Mouse (Mus musculus) forebrain, embryonic 16.5 days (tissue): ENCODE measurements around the gene Fbxl14. TPM values are rescaled to one million over a fixed set of nuclear protein-coding genes. Genes with fewer than 3 reads are reported as not detected.
A peak's percentile ranks its signal among the peaks of the same experiment; 100 is the strongest.

Experiments used
- ATAC-seq: fragments of 200-750 bp; cut with Nextera tagmentation; 2 replicates; pipeline ENCODE4 v1.8.0; 2017; ENCODE audit warnings: mild to moderate bottlenecking, moderate library complexity
- H3K27ac ChIP-seq: fragments of 300-500 bp; sonication (generic); 2 replicates; pipeline ENCODE4 v1.5.1; 2014; ENCODE audit warnings: low read length, control low read depth
- H3K27me3 ChIP-seq: fragments of 300-500 bp; sonication (generic); replicated peaks from 2 replicates; pipeline ENCODE4 v1.6.1; 2014; ENCODE audit warnings: low read length; ENCODE audit not compliant: control insufficient read depth, insufficient read depth
- H3K36me3 ChIP-seq: fragments of 300-500 bp; sonication (generic); 2 replicates; pipeline ENCODE4 v1.6.1; 2014; ENCODE audit not compliant: control insufficient read depth, insufficient read depth
- H3K4me1 ChIP-seq: fragments of 300-500 bp; sonication (generic); replicated peaks from 2 replicates; pipeline ENCODE4 v1.6.1; 2014; ENCODE audit warnings: low read length; ENCODE audit not compliant: control insufficient read depth, insufficient read depth
- H3K4me2 ChIP-seq: fragments of 300-500 bp; sonication (generic); 2 replicates; pipeline ENCODE4 v1.6.1; 2014; ENCODE audit warnings: mild to moderate bottlenecking, low read length, control low read depth
- H3K4me3 ChIP-seq: fragments of 300-500 bp; sonication (generic); replicated peaks from 2 replicates; pipeline ENCODE4 v1.5.1; 2014; ENCODE audit warnings: mild to moderate bottlenecking, low read length, control low read depth
- H3K9ac ChIP-seq: fragments of 300-500 bp; sonication (generic); replicated peaks from 2 replicates; pipeline ENCODE4 v1.6.1; 2014; ENCODE audit warnings: low read depth, low read length, control low read depth
- H3K9me3 ChIP-seq: fragments of 300-500 bp; sonication (generic); 2 replicates; pipeline ENCODE4 v1.6.1; 2016; ENCODE audit warnings: low read length; ENCODE audit not compliant: control insufficient read depth
- WGBS: fragments of 180-500 bp; shearing (Covaris S2); extraction: QIAGEN DNeasy Blood & Tissue Kit; methylation state at CpG from one replicate; pipeline ENCODE4 v1.1.7; 2014; 5-methylcytosine and 5-hydroxymethylcytosine counted together
- polyA plus RNA-seq: library from polyadenylated mRNA; unstranded; fragments of >200 nt; fragmentation: Nextera tagmentation; extraction: Ambion mirVana; gene quantifications from 2 replicates; pipeline ENCODE4 v1.2.1, GENCODE M21; 2015

The Fbxl14 gene
- polyA plus RNA-seq, 1 experiment from 2014 or later: 3.1 TPM

DNA sequence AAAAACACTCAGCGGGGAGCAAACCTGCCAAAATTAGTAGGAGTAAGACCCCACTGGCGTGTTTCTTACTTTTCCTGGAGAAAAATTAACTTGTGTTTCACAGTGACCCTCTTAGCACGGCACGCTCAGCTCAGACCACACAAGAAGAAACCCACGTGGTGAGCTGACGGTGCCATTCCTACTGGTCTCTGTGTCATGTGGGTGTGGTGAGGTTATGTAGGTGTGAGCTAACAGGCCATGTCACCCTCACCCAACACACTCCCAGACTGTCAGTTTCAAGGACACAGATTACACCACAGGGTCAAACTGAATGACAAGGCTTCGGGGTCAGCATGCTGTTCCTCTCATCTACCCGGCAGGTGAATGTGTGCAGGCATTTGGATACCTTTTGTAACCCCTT, 25.3 kb downstream of the Fbxl14 start:
- no peak for ATAC-seq
- H3K9me3 ChIP-seq: no peaks in the 10 kb centered on the region
- 83% methylated on average over 8 of the region's 8 CpGs for WGBS
- H3K4me2 ChIP-seq: no peak overlapping the region
- H3K4me3 ChIP-seq: no peak overlapping the region
- no peaks in the 10 kb centered on the region for H3K27me3 ChIP-seq
- no peaks in the 10 kb centered on the region for H3K36me3 ChIP-seq
- H3K9ac ChIP-seq: no peak overlapping the region
- no peaks in the 10 kb centered on the region; the same call in 1 of the 2 replicates for H3K4me1 ChIP-seq
- H3K27ac ChIP-seq: no peak overlapping the region

DNA sequence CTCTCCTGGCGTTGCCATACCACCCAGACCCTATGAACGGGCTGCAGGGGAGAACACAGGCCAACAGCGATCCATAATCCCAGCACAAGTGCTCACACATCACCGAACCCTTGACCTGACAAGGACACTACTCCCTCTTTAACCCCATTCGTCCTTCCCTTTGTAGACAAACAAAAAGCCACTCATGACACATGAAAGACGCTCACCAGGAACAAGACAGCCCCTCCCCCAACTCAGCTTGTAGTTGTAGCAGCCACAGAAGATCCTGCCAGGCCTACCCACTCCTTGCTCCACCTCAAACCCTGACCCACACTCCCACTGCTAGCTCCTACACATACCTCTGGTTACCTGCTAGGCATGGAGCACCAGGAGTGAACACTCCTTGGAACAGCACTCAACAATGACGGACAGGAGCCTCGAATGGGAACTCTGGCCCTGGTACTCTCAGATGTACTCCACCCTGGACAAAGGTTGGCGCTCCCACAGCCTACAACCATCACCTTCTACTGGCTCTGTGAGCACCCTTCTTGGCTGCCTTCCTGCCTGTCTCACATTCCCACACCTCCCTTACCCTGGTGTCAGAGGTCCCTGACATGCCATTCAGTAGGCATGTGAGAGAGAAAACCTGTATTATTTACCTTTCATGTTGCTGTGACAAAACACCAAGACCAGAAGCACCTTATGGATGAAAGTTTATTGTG, 26.2 kb downstream of the Fbxl14 start:
- Histone ChIP-seq H3K36me3 (no peaks in the 10 kb centered on the region), H3K4me2 (no peak overlapping the region), H3K9ac (no peak overlapping the region), H3K4me1 (no peaks in the 10 kb centered on the region; the same call in 1 of the 2 replicates), H3K27me3 (no peaks in the 10 kb centered on the region), H3K4me3 (no peak overlapping the region), H3K9me3 (no peaks in the 10 kb centered on the region), H3K27ac (no peak overlapping the region)
- ATAC-seq: no peak
- 61% methylated on average over 9 of the region's 9 CpGs for whole genome bisulfite sequencing

DNA sequence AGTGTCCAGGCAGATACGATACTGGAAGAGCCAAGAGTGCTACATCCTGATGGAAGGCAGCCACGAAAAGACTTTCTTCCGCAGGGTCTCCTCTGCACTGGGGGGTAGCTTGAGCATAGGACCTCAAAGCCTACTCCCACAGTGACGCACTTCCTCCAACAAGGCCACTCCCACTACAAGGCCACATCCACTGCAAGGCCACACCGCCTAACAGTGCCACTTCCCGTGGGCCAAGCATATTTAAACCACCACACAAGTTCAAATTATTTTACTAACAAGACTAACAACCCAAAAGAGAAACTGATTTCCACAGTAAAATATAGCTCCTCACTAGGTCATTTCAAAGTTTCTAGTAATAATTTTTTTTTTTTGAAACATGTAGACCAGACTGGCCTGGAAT, 28.8 kb downstream of the Fbxl14 start:
- Histone ChIP-seq H3K4me3 (no peak overlapping the region), H3K27me3 (no peaks in the 10 kb centered on the region), H3K4me2 (no peak overlapping the region), H3K4me1 (0 out of 2 replicates have a peak, but pooled peaks cover 2% of the 10 kb centered on the region), H3K27ac (no peak overlapping the region), H3K36me3 (no peaks in the 10 kb centered on the region), H3K9me3 (no peaks in the 10 kb centered on the region), H3K9ac (no peak overlapping the region)
- ATAC-seq: no peak
- 96% methylated on average over 6 of the region's 6 CpGs for WGBS

DNA sequence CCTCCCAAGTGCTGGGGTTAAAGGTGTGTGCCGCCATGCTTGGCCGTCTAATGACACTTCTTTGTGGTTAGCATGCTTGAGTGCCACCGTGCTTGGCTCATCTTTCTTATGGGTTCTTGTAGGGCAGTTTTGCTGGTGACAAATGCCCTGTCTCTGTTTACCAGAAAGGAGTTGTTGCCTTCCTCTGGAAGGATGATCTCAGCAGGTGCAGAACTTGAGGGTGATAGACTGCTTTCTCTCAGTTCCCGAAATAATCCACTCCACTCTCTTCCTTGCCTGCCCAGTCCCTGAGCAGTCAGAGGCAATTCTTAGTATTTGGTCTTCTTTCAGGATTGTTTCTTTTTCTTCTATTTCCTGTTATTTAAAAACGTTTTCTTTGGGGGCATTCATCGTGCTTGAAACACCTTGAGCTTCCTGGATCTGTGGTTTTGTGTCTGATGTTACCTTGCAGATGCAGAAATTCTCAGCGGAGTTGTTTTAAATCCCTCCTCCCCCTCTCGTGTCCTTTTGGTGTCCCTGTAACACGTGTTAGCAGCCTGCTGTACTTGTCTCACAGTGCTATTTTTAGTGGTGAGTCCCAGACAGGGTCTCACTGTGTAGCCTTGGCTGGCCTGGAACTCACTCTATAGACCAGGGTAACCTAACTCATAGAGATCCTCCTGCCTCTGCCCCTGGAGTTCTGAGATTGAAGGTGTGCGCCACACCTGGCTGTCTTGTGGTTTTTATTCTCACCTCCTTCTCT, 29.3 kb downstream of the Fbxl14 start:
- no peak for ATAC-seq
- no peaks in the 10 kb centered on the region for H3K27me3 ChIP-seq
- H3K27ac ChIP-seq: no peak overlapping the region
- H3K4me1 ChIP-seq: 0 out of 2 replicates have a peak, but pooled peaks cover 6% of the 10 kb centered on the region
- H3K9ac ChIP-seq: no peak overlapping the region
- no peak overlapping the region for H3K4me3 ChIP-seq
- WGBS: 86% methylated on average over 10 of the region's 10 CpGs
- no peaks in the 10 kb centered on the region for H3K9me3 ChIP-seq
- no peak overlapping the region for H3K4me2 ChIP-seq
- H3K36me3 ChIP-seq: no peaks in the 10 kb centered on the region

DNA sequence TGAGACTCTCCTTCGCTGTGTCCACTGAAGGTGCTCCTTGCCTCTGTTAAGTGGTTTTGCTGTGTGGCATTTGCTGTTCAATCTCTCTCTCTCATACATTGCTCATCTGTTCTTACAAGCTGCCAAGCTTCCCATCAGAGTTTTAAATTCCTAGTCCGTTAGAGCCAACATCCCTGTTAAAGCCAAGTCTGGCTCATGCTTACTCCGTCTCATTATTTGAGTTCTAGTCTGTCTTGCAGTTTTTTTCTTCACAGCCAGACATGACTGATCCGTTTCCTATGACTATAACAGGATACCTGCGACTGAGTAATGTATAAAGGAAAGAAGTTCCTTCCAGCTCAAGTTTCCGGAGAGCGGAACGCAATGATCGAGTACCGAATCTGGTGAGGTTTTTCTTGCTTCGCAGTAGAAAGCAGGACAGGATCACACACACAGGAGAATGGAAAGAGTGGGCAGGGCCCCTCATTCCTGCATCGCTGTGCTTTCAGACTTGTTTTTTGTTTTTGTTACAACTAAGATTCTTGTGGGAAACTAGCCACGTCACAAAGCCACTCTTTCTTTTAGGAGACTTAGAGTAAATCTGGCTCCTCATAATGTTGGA, 30.1 kb downstream of the Fbxl14 start:
- Histone ChIP-seq H3K9ac (no peak overlapping the region), H3K27ac (no peak overlapping the region), H3K36me3 (no peaks in the 10 kb centered on the region), H3K4me2 (no peak overlapping the region), H3K9me3 (no peaks in the 10 kb centered on the region), H3K27me3 (no peaks in the 10 kb centered on the region), H3K4me1 (peaks cover 11% of the 10 kb centered on the region; the same call in 1 of the 2 replicates), H3K4me3 (no peak overlapping the region)
- no peak for ATAC-seq
- WGBS: 80% methylated on average over 13 of the region's 13 CpGs

DNA sequence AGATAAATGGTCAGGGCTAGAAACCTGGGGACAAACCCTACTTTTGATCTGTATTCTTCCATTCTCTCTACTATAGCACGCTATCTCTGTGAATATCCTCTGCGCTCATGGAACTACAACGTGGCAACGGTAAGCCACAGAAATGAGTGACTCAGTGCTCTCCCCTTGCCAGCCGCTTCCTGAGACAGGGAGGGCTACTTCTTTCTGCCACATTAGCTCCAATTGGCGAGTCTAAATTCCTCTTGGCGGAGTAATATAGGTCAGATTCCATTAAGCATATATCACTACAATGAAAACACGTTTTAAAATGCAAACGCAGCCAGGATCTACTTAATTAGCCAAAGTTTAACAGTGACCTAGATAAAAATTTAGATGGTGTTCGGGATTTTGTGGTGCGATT, 33.2 kb downstream of the Fbxl14 start:
- Histone ChIP-seq H3K27ac (no peak overlapping the region), H3K27me3 (no peaks in the 10 kb centered on the region), H3K4me1 (peaks cover 14% of the 10 kb centered on the region; the same call in 1 of the 2 replicates), H3K9ac (no peak overlapping the region), H3K36me3 (no peaks in the 10 kb centered on the region), H3K9me3 (no peaks in the 10 kb centered on the region), H3K4me3 (no peak overlapping the region), H3K4me2 (no peak overlapping the region)
- no peak for ATAC-seq
- WGBS: 70% methylated on average over 11 of the region's 11 CpGs

DNA sequence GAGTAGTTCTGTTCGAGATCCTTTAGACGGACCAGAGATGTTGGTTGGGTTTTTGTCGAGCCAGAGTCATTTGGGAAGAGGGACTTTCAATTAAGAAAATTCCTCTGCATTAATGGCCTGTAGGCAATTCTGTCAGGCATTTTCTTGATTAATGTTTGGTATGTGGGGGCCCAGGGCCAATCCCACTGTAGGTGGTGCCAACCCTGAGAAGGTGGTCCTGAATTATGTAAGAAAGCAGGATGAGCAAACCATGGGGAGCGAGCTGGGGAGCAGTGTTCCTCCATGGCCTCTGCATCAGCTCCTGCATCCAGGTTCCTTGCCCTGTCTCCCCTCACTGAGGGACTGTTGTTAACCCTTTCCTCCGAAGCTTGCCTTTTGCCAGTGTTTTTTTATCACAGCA, 34.0 kb downstream of the Fbxl14 start:
- Histone ChIP-seq H3K27me3 (no peaks in the 10 kb centered on the region), H3K9me3 (no peaks in the 10 kb centered on the region), H3K36me3 (no peaks in the 10 kb centered on the region), H3K4me1 (peaks cover 14% of the 10 kb centered on the region; the same call in 1 of the 2 replicates), H3K4me2 (no peak overlapping the region), H3K9ac (no peak overlapping the region), H3K4me3 (no peak overlapping the region), H3K27ac (no peak overlapping the region)
- no peak for ATAC-seq
- 63% methylated on average over 5 of the region's 5 CpGs for WGBS

DNA sequence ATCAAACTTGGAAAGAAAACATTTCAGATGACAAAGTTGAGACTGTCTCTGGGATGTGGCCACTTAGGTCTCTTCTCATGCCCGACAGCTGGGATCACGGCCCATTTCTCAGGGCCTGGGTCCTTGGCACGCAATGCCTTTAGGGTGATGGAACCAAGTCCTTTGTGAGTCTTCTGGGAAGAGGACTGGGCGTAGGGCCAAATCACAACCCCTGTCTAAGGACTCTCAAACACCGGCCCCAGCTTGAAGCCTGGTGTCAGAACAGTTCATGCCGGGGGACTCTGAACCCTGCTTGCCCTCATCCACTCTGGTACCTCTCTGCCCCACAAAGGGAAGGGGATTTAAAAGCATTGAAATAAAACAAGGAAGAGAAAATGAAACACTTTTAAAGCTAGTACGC, 34.6 kb downstream of the Fbxl14 start:
- Histone ChIP-seq H3K27me3 (no peaks in the 10 kb centered on the region), H3K4me2 (no peak overlapping the region), H3K9ac (no peak overlapping the region), H3K4me1 (peaks cover 14% of the 10 kb centered on the region; the same call in 1 of the 2 replicates), H3K27ac (no peak overlapping the region), H3K4me3 (no peak overlapping the region), H3K36me3 (no peaks in the 10 kb centered on the region), H3K9me3 (no peaks in the 10 kb centered on the region)
- 32% methylated on average over 7 of the region's 7 CpGs for WGBS
- peak; percentile 40; the same call in 1 of the 2 replicates for ATAC-seq

DNA sequence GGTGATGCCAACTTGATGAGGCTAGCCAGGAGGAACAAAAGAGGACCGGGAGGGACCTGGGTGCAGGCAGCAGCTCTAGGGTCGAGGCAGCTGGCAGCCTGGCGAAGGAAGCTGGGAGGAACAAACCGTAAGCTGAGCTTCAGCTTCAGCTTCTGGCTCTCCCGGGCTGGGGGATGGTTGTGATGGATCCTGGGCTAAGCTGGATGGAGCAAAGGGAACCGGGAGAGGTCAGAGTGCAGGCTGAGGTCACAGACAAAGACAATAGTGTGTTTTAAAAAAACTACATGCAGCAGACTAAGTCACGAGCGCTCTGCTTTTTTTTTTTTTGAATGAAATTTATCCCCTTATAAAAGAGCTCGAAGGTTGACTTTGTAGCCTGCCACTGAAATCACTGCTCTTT, 41.3 kb downstream of the Fbxl14 start:
- Histone ChIP-seq H3K4me3 (no peak overlapping the region), H3K27me3 (no peaks in the 10 kb centered on the region), H3K9me3 (peaks cover 3% of the 10 kb centered on the region; the same call in 1 of the 2 replicates), H3K36me3 (no peaks in the 10 kb centered on the region), H3K4me1 (peaks cover 13% of the 10 kb centered on the region), H3K9ac (no peak overlapping the region), H3K27ac (no peak overlapping the region), H3K4me2 (no peak overlapping the region)
- 31% methylated on average over 9 of the region's 9 CpGs for WGBS
- no peak for ATAC-seq
